Mouse (Mus musculus) cerebellum, postnatal 36 days (tissue): ENCODE measurements at regions not wholly inside any gene's neighbourhood (a gene's known extent, or its start where the extent isn't known, plus 50 kb on each side); places are given as distances from the start of the nearest gene placed in this dataset.
"Not testable (repeated sequence)": the region's sequence is repeated elsewhere in the genome, so short reads cannot be mapped to it uniquely, and the experiment has no call there.

Experiments
- DNase-seq, 2 experiments: peaks; one replicate each; pipeline ENCODE4 v3.0.0; 2021 to 2022; ENCODE audit warnings: mixed read lengths in 2 of 2

DNA sequence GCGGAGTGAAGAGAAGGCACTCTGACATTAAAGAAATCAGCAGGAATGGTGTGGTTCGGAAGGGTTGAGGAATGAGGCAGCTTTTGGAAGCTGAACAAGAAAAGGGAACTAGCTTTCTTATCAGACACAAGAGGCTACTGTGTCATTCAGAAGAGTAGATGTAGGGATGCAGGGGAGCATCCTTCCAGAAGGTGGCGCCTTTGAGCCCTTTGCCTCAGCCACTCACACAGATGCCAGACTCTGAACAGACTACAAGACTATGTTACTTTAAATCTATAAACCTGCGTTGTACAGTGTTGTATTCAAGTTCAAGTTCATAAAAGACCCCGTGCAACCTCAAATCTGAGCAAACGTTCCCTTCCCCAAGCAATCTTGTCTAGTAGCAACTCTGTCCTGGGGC lies 128.9 kb downstream of the Kap start:
- not testable (repeated sequence) for DNase-seq

DNA sequence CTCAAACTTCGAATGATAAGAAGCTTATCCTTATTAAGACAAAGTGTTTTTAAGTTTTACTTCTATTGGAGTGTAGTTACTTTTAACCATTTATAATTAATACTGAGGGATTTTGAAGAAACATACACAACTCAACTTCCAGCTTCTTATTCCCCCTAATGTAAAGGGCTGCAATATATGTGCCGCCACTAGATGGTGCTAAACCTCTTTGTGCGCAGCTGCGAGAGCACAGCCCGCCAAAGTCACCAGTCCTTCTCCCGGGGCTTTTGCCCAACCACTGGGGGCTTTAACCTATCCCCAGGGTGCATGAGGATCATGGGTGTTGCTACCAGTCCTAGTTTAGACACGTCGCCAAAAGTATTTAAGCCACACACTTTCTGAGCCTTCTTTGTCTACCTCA lies 146.8 kb downstream of the Kap start:
- DNase-seq: peak in 1 of 2 experiments; percentile 5

DNA sequence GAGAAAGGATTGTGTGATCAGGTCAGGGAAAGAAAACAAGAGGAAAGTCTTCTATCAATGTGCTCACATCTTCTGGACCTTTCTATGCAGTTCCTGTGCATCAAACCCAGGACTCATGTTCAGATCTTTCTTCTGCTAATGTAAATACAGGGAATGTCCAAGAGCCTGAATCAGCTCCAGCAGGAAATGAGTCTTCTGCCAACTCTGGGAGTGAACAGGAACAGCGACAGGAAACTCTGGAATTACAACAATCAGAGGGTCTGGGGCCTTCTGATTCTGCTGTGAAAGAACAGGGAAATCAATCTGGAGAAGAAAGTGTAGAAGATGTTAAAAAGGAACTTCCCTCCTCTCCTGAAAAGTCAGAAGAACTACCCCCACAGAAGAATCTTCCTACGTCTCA lies 151.9 kb downstream of the Kap start:
- DNase-seq: no peak
